Mouse (Mus musculus) gastrocnemius, adult 2 months (tissue): ENCODE measurements around the gene Anxa9. TPM values are rescaled to one million over a fixed set of nuclear protein-coding genes. Genes with fewer than 3 reads are reported as not detected.

Experiments used
- DNase-seq: peaks from one replicate; pipeline ENCODE4 v3.0.0; 2022
- H3K27ac ChIP-seq: fragments of 200-600 bp; 2 replicates; pipeline ENCODE4 v1.8.1; 2022; ENCODE audit warnings: mild to moderate bottlenecking
- H3K4me3 ChIP-seq: fragments of 200-600 bp; 2 replicates; pipeline ENCODE4 v1.8.1; 2022; ENCODE audit warnings: mild to moderate bottlenecking, moderate library complexity
- CTCF ChIP-seq: fragments of 200-600 bp; IDR thresholded peaks from 2 replicates; pipeline ENCODE4 v1.8.1; 2022; ENCODE audit warnings: antibody characterized with exemption, mild to moderate bottlenecking, moderate library complexity
- intact Hi-C: fragments of 180-260 bp; cut with DNase I; formaldehyde crosslinking; loops from one replicate; pipeline ENCODE4 v1.15.1; 2025
- total RNA-seq, 2 experiments: library from RNA; stranded (reverse); gene quantifications; 2 replicates each; pipeline ENCODE4 v1.2.3; 2021

Anxa9 gene
- total RNA-seq, 2 experiments from 2014 or later: not detected

DNA sequence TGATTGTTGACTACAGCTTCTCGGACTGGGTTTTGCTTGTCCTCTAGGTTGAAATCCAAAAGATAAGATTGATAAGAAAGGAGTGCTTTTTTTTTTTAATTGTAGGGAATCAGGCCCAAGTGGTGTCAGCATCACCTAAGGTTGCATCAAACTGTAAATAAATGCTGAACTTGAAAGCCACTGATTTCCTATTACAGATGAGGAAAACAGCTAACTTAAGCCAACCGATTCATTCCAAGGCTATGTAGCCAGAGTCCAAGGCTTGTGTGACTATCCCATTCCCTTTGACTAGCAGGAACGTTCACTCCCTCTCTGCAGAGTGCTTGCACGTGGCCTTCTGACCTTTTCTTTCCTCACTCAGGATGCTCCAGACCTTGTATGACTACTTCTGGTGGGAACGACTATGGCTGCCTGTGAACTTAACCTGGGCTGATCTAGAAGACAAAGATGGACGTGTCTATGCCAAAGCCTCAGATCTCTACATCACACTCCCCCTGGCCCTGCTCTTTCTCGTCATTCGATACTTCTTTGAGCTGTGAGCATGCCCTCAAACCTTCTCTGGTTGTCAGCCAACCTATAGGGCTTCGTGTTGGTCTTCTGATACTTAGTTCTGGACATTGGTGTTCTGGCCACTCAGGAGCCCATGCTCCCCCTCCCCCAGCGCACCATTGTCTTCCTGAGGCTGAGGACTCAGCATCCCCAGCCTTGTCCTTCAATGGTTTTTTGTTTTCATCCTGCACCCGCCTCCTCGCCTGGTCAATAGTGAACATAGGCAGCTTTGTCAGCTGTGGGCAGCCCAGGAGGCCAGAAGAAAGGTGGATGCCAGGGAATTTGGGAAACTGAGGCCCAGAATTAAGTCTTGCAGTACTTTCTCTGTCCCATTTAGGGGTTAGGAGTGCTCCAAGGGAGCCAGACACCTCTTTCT is 13.0 kb upstream of the Anxa9 start:
- no peak overlapping the region for H3K4me3 ChIP-seq

GRCm38 (mm10) chr3:95319110-95319509 is 12.1 kb upstream of the Anxa9 start:
- TF ChIP-seq CTCF: no peak
- DNase-seq: no peak
- intact Hi-C loops: no loop called here
- H3K4me3 ChIP-seq: peak overlapping the region; percentile 40; the same call in 1 of the 2 replicates
- H3K27ac ChIP-seq: peak overlapping the region; percentile 99

More for the DNA sequence above, 13.0 kb upstream of the Anxa9 start:
- H3K27ac ChIP-seq: peak overlapping the region; percentile 2; the same call in 1 of the 2 replicates
- intact Hi-C loops: no loop called here
- TF ChIP-seq CTCF: no peak
- DNase-seq: no peak

DNA sequence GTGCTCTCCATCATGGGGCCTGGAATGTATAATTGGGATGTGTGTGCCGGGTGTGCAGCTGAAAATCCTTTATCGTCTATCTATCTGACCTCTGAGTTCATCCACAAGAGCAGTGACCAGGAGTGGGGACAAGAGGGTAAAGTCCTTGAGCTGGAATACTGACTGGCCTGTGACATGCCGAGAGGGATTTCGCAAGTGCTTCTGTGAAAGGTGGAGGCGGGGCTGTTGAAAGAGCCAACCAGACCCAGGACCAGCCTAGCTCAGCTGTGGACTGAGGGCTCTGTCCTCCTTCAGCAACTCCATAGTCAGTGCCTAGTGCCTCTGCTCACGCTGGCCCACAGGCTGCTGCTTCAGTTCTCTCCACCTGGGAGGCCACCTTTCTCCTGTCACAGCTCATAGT is 11.6 kb upstream of the Anxa9 start:
- intact Hi-C loops: no loop called here
- no peak for TF ChIP-seq CTCF
- H3K27ac ChIP-seq: peak overlapping the region; percentile 99
- peak; percentile 76 for DNase-seq
- H3K4me3 ChIP-seq: peak overlapping the region; percentile 46

DNA sequence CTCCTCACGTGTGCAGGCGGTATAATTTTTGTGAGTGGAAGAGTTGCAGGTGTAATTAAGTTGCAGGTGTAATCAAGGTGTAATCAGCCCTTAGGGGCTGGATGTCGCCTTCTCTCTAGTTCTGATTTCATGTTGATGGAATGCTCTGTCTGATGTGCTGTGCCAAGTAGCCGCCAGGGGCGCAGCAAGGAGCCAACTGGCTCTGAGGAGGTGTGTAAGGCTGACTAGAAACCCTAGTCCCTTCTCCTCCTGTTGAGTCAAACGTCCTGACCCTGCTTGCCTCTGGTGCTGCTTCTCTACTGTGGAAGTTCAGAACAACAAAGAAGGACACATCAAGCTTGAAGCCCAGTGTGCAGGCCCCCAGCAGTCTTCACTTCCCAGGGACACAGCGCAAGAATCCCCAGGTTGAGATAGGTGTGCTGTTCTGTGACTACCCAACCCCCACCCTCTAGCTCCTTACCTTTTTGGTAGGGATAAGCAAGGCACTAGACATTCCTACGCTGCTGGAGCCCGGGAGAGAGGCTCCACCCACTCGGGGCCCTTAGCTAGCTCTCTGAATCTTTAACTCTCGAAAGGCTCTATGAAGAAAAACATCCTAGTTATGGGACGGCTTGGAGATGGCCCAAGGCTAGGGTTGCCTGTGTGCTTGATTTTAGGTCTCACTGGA is 10.6 kb upstream of the Anxa9 start:
- peak; percentile 81 for DNase-seq
- intact Hi-C loops: no loop called here
- TF ChIP-seq CTCF: peak; percentile 76
- peak overlapping the region; percentile 99 for H3K27ac ChIP-seq
- peak overlapping the region; percentile 46 for H3K4me3 ChIP-seq

GRCm38 (mm10) chr3:95315844-95316550 is 9.0 kb upstream of the Anxa9 start:
- no peak for DNase-seq
- intact Hi-C loops: no loop called here
- peak overlapping the region; percentile 99 for H3K27ac ChIP-seq
- no peak for TF ChIP-seq CTCF
- peak overlapping the region; percentile 91 for H3K4me3 ChIP-seq

DNA sequence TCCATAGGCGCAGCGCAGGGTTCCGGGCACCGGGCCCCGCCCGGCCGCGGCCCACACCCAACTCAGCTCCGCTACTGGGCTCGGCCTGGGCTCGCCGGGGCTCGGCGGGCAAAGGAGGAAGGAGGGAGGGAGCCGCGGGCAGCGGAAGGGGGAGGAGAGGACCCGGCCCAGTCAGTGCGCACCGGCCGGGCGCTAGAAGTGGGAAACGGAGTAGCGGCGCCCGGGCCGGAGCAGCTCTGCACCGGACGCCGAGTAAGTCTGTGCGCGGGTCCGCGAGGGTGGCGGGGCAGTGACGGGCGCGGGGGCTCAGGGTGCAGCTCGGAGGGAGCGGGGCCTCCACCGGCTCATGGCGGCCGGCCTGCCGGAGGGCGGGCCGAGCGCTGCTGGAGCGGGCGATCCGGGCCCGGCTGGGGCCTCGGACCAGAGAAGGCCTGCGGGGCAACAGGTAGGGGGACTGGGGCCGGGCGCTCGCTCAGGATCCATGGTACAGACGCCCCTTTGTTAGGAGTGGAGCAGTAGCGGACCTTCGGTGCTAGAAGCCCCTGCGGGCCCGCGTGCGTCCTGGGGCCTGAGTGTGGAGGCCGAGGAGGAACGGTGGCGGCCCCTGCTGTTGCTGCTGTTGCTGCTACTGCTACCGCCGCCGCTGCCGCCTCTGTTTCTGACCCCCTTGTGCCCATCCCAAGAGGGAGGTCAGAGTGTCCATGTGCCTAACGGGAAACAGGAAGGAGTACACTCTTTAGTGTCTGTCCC is 8.3 kb upstream of the Anxa9 start:
- DNase-seq: peak; percentile 96
- intact Hi-C loops: no loop called here
- H3K27ac ChIP-seq: peak overlapping the region; percentile 99
- TF ChIP-seq CTCF: peak; percentile 47
- peak overlapping the region; percentile 91 for H3K4me3 ChIP-seq

GRCm38 (mm10) chr3:95314486-95315093 is 7.6 kb upstream of the Anxa9 start, which contains the start of gene Cers2:
Gene Cers2 (plus strand): TSS chr3:95314791.
- no peak for DNase-seq
- intact Hi-C loops: no loop called here
- peak within 1 kb of the TSS; percentile 99 for H3K27ac ChIP-seq
- TF ChIP-seq CTCF: no peak
- peak within 1 kb of the TSS; percentile 91 for H3K4me3 ChIP-seq

DNA sequence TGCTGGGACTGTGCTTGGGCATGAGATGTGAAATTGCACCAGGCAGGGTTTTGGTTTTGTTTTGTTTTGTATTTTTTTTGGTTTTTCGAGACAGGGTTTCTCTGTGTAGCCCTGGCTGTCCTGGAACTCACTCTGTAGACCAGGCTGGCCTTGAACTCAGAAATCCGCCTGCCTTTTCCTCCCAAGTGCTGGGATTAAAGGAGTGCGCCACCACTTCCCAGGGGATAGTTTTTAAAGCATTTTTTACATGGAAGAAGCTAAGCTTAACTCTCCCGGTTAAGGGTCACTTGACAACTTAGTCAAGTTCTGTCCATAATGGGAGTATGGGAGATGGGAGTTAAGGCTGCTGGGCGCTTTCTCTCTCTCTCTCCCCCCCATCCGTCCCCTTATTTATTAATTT is 7.1 kb upstream of the Anxa9 start:
- DNase-seq: no peak
- intact Hi-C loops: no loop called here
- no peak overlapping the region for H3K4me3 ChIP-seq

GRCm38 (mm10) chr3:95313476-95313875 is 6.5 kb upstream of the Anxa9 start:
- intact Hi-C loops: no loop called here

More for the DNA sequence above, 7.1 kb upstream of the Anxa9 start:
- no peak for TF ChIP-seq CTCF
- no peak overlapping the region for H3K27ac ChIP-seq

GRCm38 (mm10) chr3:95312623-95313022 is 5.6 kb upstream of the Anxa9 start:
- intact Hi-C loops: no loop called here

More at GRCm38 (mm10) chr3:95313476-95313875, 6.5 kb upstream of the Anxa9 start:
- DNase-seq: no peak
- Histone ChIP-seq H3K27ac (peak overlapping the region; percentile 31), H3K4me3 (no peak overlapping the region)
- TF ChIP-seq CTCF: no peak

More at GRCm38 (mm10) chr3:95312623-95313022, 5.6 kb upstream of the Anxa9 start:
- no peak for TF ChIP-seq CTCF
- DNase-seq: peak; percentile 55
- Histone ChIP-seq H3K27ac (peak overlapping the region; percentile 72), H3K4me3 (no peak overlapping the region)
